Mouse (Mus musculus) lung, adult 2 months (tissue): ENCODE results near the gene Ak1.

Experiments
- CTCF ChIP-seq: fragments of 200-500 bp; IDR thresholded peaks from 2 replicates; pipeline ENCODE4 v1.5.1; 2011; ENCODE audit warnings: mild to moderate bottlenecking, low read length, control low read depth; ENCODE audit not compliant: insufficient read depth
- POLR2A ChIP-seq: fragments of 200-500 bp; IDR thresholded peaks from 2 replicates; pipeline ENCODE4 v1.6.1; 2011; ENCODE audit warnings: low read depth, mild to moderate bottlenecking, control low read depth, low read length, borderline replicate concordance; ENCODE audit errors: extremely low read depth

DNA sequence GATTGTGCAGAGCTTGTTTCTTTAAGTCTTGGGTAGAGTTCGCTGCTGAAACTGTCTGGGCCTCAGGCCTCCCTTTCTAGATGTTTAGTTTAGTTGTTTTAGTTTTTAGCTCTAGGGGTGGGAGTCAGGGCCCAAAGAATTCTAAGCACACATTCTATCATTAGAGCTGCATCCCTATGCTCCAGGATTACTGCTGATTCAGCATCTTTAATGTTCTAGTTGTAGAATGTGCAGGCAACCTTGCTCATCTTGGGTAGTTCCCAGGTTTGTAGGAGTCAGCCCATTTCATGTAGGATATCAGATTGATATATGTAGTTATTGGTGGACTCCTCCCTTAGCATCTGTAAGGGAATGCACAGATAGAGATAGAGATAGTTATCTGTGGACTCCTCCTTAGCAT is 4.4 kb upstream of the Ak1 start:
- TF ChIP-seq CTCF (no peak), POLR2A (no peak)
